15 mouse cellular contexts compared by ENCODE assay signal in the genomic region with DNA sequence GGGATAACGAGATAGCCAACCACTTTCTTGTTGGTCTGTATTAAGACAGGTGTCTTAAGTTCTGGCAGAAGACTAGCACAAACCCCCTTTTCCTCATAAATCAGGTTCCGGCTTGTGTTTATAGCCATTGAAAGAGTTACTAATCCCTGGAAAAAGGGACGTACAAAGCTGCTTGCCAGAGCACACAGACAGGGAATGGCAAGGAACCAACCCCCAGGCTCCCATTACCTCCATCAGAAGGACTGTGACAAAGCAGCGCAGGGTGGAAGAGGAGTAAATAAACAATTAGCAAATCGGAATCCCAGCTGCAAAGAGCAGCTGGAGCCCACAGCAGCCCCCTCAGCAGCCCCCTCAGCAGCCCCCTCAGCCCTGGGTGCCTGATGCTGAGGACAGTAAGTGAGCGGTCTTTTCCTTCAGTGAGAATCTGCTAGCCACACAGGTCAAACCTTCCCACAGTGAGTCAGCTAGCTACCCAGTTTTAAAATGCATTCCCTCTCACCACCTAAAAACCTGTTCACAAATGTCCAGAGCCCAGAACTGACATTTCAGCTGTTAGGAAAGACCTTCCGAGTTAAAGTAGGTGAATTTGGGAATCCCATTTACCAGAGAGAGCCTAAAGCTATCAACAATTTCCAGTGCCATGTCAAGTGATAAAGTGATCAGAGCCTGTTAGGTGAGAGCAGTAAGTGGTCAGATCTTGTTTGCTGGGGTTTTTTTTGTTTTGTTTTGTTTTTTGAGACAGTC. TPM values are rescaled to one million over a fixed set of nuclear protein-coding genes. Genes with fewer than 3 reads are reported as not detected.
DNase-seq lines count a peak whose midpoint lies in the region; ATAC-seq lines count a peak whose summit lies in the region.
"Had no signal": no experiment of that assay in that cellular context is flagged by ENCODE, and none has a peak within 500 bp of the region (broad histone marks: within the 10 kb centered on the region; RNA-seq: fewer than 3 reads in every experiment).

No protein-coding gene starts in this region.

- H3K9ac ChIP-seq in kidney, embryonic 14.5 days (ENCODE audit: low read depth, low read length) = peak overlapping the region; percentile 12; the same call in 1 of the 2 replicates
- H3K9ac ChIP-seq in embryonic facial prominence, embryonic 15.5 days = no peak overlapping the region
- H3K9ac ChIP-seq in liver, embryonic 13.5 days = 0 out of 2 replicates have a peak overlapping the region, but pooled peaks have one; percentile 73
- H3K9ac ChIP-seq: hindbrain, embryonic 12.5 days; neural tube, embryonic 12.5 days had no signal

- peak overlapping the region; percentile 91 for H3K4me2 ChIP-seq in kidney, embryonic 14.5 days (replicated peaks; ENCODE audit: low read depth, low read length)
- peak overlapping the region; percentile 15; the same call in 1 of the 2 replicates for H3K4me2 ChIP-seq in embryonic facial prominence, embryonic 15.5 days (replicated peaks)
- peak overlapping the region; percentile 82 for H3K4me2 ChIP-seq in liver, embryonic 13.5 days

- H3K4me1 ChIP-seq in kidney, embryonic 14.5 days (ENCODE audit: control insufficient read depth, insufficient read depth, low read length) = peaks cover 25% of the 10 kb centered on the region
- peaks cover 13% of the 10 kb centered on the region for H3K4me1 ChIP-seq in embryonic facial prominence, embryonic 15.5 days
- peaks cover 2% of the 10 kb centered on the region; the same call in 1 of the 2 replicates for H3K4me1 ChIP-seq in liver, embryonic 13.5 days (replicated peaks)

- no peak for DNase-seq in kidney, adult 11 months
- peak; percentile 4 for DNase-seq in Muller cell, postnatal 12 days (ENCODE audit: inconsistent ontology term)
- DNase-seq in liver, embryonic 13.5 days = no peak
- no peak for DNase-seq in layer of hippocampus, postnatal 10 days (ENCODE audit: low spot score in 2 of 2)
- DNase-seq in urinary bladder, postnatal 25 days (ENCODE audit: low spot score) = no peak
- no peak for DNase-seq in adrenal gland, adult 8-10 months
- DNase-seq: gastrocnemius, postnatal 14 days; lung, postnatal 4 days; thymus, postnatal 4 days had no signal

- H3K9me3 ChIP-seq in kidney, embryonic 14.5 days (ENCODE audit: control insufficient read depth, low read length) = no peaks in the 10 kb centered on the region
- no peaks in the 10 kb centered on the region for H3K9me3 ChIP-seq in embryonic facial prominence, embryonic 15.5 days (replicated peaks)
- H3K9me3 ChIP-seq in liver, embryonic 13.5 days (replicated peaks) = no peaks in the 10 kb centered on the region
- H3K9me3 ChIP-seq: hindbrain, embryonic 12.5 days; neural tube, embryonic 12.5 days had no signal

- no peak for ATAC-seq in kidney, embryonic 14.5 days (ENCODE audit: low FRiP score, low TSS enrichment)
- ATAC-seq in embryonic facial prominence, embryonic 15.5 days (ENCODE audit: insufficient number of reproducible peaks, low FRiP score, low TSS enrichment, low read depth) = no peak
- ATAC-seq in liver, embryonic 13.5 days (ENCODE audit: low read depth) = no peak

- WGBS in kidney, embryonic 14.5 days = 23% methylated on average over 7 of the region's 7 CpGs
- 32% methylated on average over 7 of the region's 7 CpGs for WGBS in embryonic facial prominence, embryonic 15.5 days
- 53% methylated on average over 7 of the region's 7 CpGs for WGBS in liver, embryonic 13.5 days (ENCODE audit: insufficient replicate concordance)

- H3K36me3 ChIP-seq in kidney, embryonic 14.5 days (ENCODE audit: control insufficient read depth, insufficient read depth, low read length) = no peaks in the 10 kb centered on the region
- H3K36me3 ChIP-seq in embryonic facial prominence, embryonic 15.5 days = no peaks in the 10 kb centered on the region
- no peaks in the 10 kb centered on the region for H3K36me3 ChIP-seq in liver, embryonic 13.5 days
- H3K36me3 ChIP-seq: hindbrain, embryonic 12.5 days; neural tube, embryonic 12.5 days had no signal

- H3K4me3 ChIP-seq in kidney, embryonic 14.5 days (ENCODE audit: low read length) = peak overlapping the region; percentile 84; the same call in 1 of the 2 replicates
- no peak overlapping the region for H3K4me3 ChIP-seq in embryonic facial prominence, embryonic 15.5 days (replicated peaks)
- peak overlapping the region; percentile 67 for H3K4me3 ChIP-seq in liver, embryonic 13.5 days (replicated peaks)

- no peak overlapping the region for H3K27ac ChIP-seq in kidney, embryonic 14.5 days (ENCODE audit: low read depth, low read length)
- no peak overlapping the region for H3K27ac ChIP-seq in embryonic facial prominence, embryonic 15.5 days (replicated peaks)
- H3K27ac ChIP-seq in liver, embryonic 13.5 days = no peak overlapping the region
- H3K27ac ChIP-seq: hindbrain, embryonic 12.5 days; neural tube, embryonic 12.5 days had no signal

- H3K27me3 ChIP-seq in kidney, embryonic 14.5 days (ENCODE audit: control insufficient read depth, insufficient read depth, low read length) = no peaks in the 10 kb centered on the region
- H3K27me3 ChIP-seq in embryonic facial prominence, embryonic 15.5 days = no peaks in the 10 kb centered on the region
- H3K27me3 ChIP-seq in liver, embryonic 13.5 days = peaks cover 41% of the 10 kb centered on the region

RNA-seq across cellular contexts. Expression of a gene that starts 1.5 kb away (rescaled TPM):
- polyA plus RNA-seq in kidney, embryonic 14.5 days (2014; fragmentation: Nextera tagmentation; extraction: Ambion mirVana) = 18.5 and 20.7 TPM in 2 replicates
- 7.7 and 9.0 TPM in 2 replicates for polyA plus RNA-seq in embryonic facial prominence, embryonic 15.5 days (2015; fragmentation: Nextera tagmentation; extraction: Ambion mirVana)
- 9.8 and 13.2 TPM in 2 replicates for polyA plus RNA-seq in liver, embryonic 13.5 days (2015; fragmentation: Nextera tagmentation; extraction: Ambion mirVana)
- 1 to 10 TPM; 3.0 to 3.2 TPM for total RNA-seq in layer of hippocampus, postnatal 10 days (2021)
- 1 to 10 TPM; 1.3 to 2.3 (median 1.8) TPM for total RNA-seq in adrenal gland, adult 8-10 months (2022)

RNA-seq across cellular contexts. Expression of a gene that starts 25.0 kb away (rescaled TPM):
- not detected in 2 replicates for polyA plus RNA-seq in kidney, embryonic 14.5 days (2014; fragmentation: Nextera tagmentation; extraction: Ambion mirVana)
- polyA plus RNA-seq in embryonic facial prominence, embryonic 15.5 days (2015; fragmentation: Nextera tagmentation; extraction: Ambion mirVana) = 0.24 TPM in 1 of 2 replicates, not detected in the other
- polyA plus RNA-seq in liver, embryonic 13.5 days (2015; fragmentation: Nextera tagmentation; extraction: Ambion mirVana) = not detected in 2 replicates
- total RNA-seq in layer of hippocampus, postnatal 10 days (2021) = not detected
- total RNA-seq in adrenal gland, adult 8-10 months (2022) = not detected
- total RNA-seq: gastrocnemius, postnatal 14 days; layer of hippocampus, postnatal 14 days had no signal
- polyA plus RNA-seq: embryonic facial prominence, embryonic 11.5 days; neural tube, embryonic 12.5 days had no signal

RNA-seq across cellular contexts. Expression of a gene that starts 29.2 kb away (rescaled TPM):
- 57.0 and 59.1 TPM in 2 replicates for polyA plus RNA-seq in kidney, embryonic 14.5 days (2014; fragmentation: Nextera tagmentation; extraction: Ambion mirVana)
- 39.2 and 41.4 TPM in 2 replicates for polyA plus RNA-seq in embryonic facial prominence, embryonic 15.5 days (2015; fragmentation: Nextera tagmentation; extraction: Ambion mirVana)
- polyA plus RNA-seq in liver, embryonic 13.5 days (2015; fragmentation: Nextera tagmentation; extraction: Ambion mirVana) = 6.8 and 6.9 TPM in 2 replicates
- 10 to 100 TPM; 48.2 to 49.6 TPM for total RNA-seq in layer of hippocampus, postnatal 10 days (2021)
- 10 to 100 TPM; 13.2 to 27.1 (median 21.2) TPM for total RNA-seq in adrenal gland, adult 8-10 months (2022)

Comparison
In these comparisons a context has a peak if more than half of its experiments do, and no peak if none do; other contexts are left out.
1. H3K4me2 ChIP-seq: peak in every context shown above with its lines; median percentile 91 in kidney, embryonic 14.5 days; 82 in liver, embryonic 13.5 days; 15 in embryonic facial prominence, embryonic 15.5 days.